Mouse (Mus musculus) spleen, adult 2 months (tissue): ENCODE data around the gene Sdk1. TPM values are rescaled to one million over a fixed set of nuclear protein-coding genes. Genes with fewer than 3 reads are reported as not detected.

Experiments
- DNase-seq, 2 experiments: peaks; one replicate each; pipeline versions ENCODE4 v3.0.0 to v3.0.0-alpha.2; 2012 to 2021; ENCODE audit warnings: low spot score in 2 of 2, low read depth in 1 of 2
- H3K27ac ChIP-seq: fragments of 200-500 bp; 2 replicates; pipeline ENCODE4 v1.5.1; 2012; ENCODE audit warnings: low read length, inconsistent platforms; ENCODE audit not compliant: insufficient read depth
- H3K27me3 ChIP-seq: fragments of 200-500 bp; 2 replicates; pipeline ENCODE4 v1.6.1; 2012; ENCODE audit warnings: mild to moderate bottlenecking, moderate library complexity, low read length, inconsistent platforms; ENCODE audit not compliant: control insufficient read depth, insufficient read depth
- H3K36me3 ChIP-seq: fragments of 200-500 bp; 2 replicates; pipeline ENCODE4 v1.6.1; 2012; ENCODE audit warnings: mild to moderate bottlenecking, low read length, inconsistent platforms; ENCODE audit not compliant: control insufficient read depth, insufficient read depth
- H3K4me1 ChIP-seq: fragments of 200-500 bp; 2 replicates; pipeline ENCODE4 v1.6.1; 2011; ENCODE audit warnings: inconsistent platforms; ENCODE audit not compliant: control insufficient read depth, insufficient read depth, insufficient read length
- H3K4me3 ChIP-seq: fragments of 200-500 bp; 2 replicates; pipeline ENCODE4 v1.5.1; 2011; ENCODE audit warnings: mild to moderate bottlenecking, inconsistent platforms; ENCODE audit not compliant: insufficient read depth, insufficient read length; ENCODE audit errors: extremely low read depth
- CTCF ChIP-seq: fragments of 200-500 bp; IDR thresholded peaks from 2 replicates; pipeline ENCODE4 v1.5.1; 2011; ENCODE audit warnings: mild to moderate bottlenecking, inconsistent platforms; ENCODE audit not compliant: insufficient read depth, insufficient read length, insufficient replicate concordance; ENCODE audit errors: extremely low read depth
- POLR2A ChIP-seq: fragments of 200-500 bp; IDR thresholded peaks from 2 replicates; pipeline ENCODE4 v1.6.1; 2011; ENCODE audit warnings: low read depth, low read length, inconsistent platforms
- WGBS: fragments of 180-500 bp; shearing (Covaris S2); methylation state at CpG from one replicate; pipeline ENCODE4 v1.1.7; 2018; 5-methylcytosine and 5-hydroxymethylcytosine counted together
- polyA plus RNA-seq: library from polyadenylated mRNA; depleted of rRNA; stranded (reverse); fragments of >200 nt; gene quantifications from 2 replicates; pipeline ENCODE4 v1.2.3, GENCODE M21; 2012

Gene Sdk1
- polyA plus RNA-seq, 1 experiment = 0.62 TPM

DNA sequence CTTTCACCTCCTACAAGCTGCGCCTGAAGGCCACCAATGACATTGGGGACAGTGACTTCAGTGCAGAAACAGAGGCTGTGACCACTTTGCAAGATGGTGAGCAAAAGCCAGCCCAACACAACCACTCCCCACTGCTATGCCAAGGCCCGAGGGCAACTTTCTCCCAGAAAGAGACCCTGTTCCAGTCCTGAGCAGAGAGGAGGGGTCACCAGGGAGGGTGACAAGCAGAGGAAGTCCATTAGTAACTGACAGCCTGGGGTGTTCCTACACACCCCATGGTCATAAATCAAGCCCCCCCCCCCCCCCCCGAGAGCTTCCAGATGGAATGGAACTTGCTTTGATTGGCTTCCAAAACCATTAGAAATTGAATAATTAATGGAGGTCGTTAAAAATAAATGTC, 886.5 kb downstream of the Sdk1 start:
- DNase-seq = no peak
- Histone ChIP-seq H3K36me3 (no peaks in the 10 kb centered on the region), H3K4me3 (no peak overlapping the region), H3K27ac (no peak overlapping the region), H3K4me1 (no peaks in the 10 kb centered on the region), H3K27me3 (no peaks in the 10 kb centered on the region)
- 74% methylated on average over 4 of the region's 4 CpGs for WGBS
- TF ChIP-seq CTCF (no peak), POLR2A (no peak)

DNA sequence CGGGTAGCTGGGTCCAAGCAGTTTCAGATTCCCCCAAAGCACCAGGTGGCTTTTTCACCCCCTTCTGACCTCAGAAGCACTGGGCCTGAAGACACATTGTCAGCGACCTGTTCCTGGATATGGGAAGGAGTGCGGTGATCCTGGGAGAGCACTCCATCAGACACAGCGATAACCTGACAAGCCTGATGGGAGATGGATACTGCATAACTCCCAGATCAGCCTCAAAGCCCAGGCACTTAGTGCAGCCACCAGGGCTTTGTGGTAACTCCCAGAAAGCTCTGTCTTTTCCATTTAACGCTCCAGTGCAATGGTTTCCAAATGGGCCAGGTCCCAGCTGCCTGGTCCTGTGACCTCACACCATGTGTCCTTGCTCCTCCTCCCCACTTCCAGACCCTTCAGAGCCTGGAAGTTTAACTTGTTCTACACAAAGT, 886.9 kb downstream of the Sdk1 start:
- WGBS = 83% methylated on average over 5 of the region's 5 CpGs
- TF ChIP-seq POLR2A (no peak), CTCF (no peak)

GRCm38 (mm10) chr5:142130004-142130403, 888.7 kb downstream of the Sdk1 start:
- TF ChIP-seq CTCF (no peak), POLR2A (no peak)
- no peak for DNase-seq
- WGBS = 14% methylated on average over 2 of the region's 2 CpGs

More for the DNA sequence above, 886.9 kb downstream of the Sdk1 start:
- DNase-seq = no peak
- H3K27ac ChIP-seq = no peak overlapping the region
- H3K36me3 ChIP-seq = no peaks in the 10 kb centered on the region
- no peak overlapping the region for H3K4me3 ChIP-seq
- no peaks in the 10 kb centered on the region for H3K27me3 ChIP-seq
- H3K4me1 ChIP-seq = no peaks in the 10 kb centered on the region

GRCm38 (mm10) chr5:142139978-142140377, 898.7 kb downstream of the Sdk1 start:
- no peaks in the 10 kb centered on the region for H3K27me3 ChIP-seq
- 88% methylated on average over 7 of the region's 7 CpGs for WGBS
- TF ChIP-seq CTCF = no peak
- TF ChIP-seq POLR2A = no peak
- no peaks in the 10 kb centered on the region for H3K4me1 ChIP-seq
- no peak for DNase-seq
- H3K27ac ChIP-seq = no peak overlapping the region
- no peaks in the 10 kb centered on the region for H3K36me3 ChIP-seq
- no peak overlapping the region for H3K4me3 ChIP-seq

More at GRCm38 (mm10) chr5:142130004-142130403, 888.7 kb downstream of the Sdk1 start:
- H3K36me3 ChIP-seq = no peaks in the 10 kb centered on the region
- no peak overlapping the region for H3K27ac ChIP-seq
- no peaks in the 10 kb centered on the region for H3K4me1 ChIP-seq
- no peaks in the 10 kb centered on the region for H3K27me3 ChIP-seq
- H3K4me3 ChIP-seq = no peak overlapping the region

DNA sequence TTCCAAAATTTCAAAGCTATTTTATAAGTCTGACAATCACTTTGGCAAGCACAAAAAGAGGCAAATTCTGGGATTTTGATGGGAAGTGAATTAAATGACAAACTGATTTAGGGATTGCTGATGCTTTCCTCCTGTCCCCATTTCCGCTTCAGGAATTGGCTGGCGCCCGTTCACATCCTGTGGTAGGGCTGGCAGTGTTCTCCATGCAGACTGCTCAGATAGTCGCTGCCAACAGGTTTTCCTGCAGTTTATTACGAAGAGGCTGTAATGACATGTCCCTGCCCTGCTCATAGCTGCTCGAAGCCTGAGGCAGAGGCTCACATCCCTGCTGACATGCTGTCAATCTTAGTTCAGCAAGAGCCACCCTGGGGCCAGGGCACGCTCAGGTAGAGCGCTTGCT, 908.3 kb downstream of the Sdk1 start:
- H3K27me3 ChIP-seq = no peaks in the 10 kb centered on the region
- H3K36me3 ChIP-seq = no peaks in the 10 kb centered on the region
- H3K27ac ChIP-seq = no peak overlapping the region
- TF ChIP-seq CTCF (no peak), POLR2A (no peak)
- H3K4me1 ChIP-seq = no peaks in the 10 kb centered on the region
- whole genome bisulfite sequencing = 79% methylated on average over 8 of the region's 8 CpGs
- DNase-seq = no peak
- H3K4me3 ChIP-seq = no peak overlapping the region

GRCm38 (mm10) chr5:142150756-142151155, 909.5 kb downstream of the Sdk1 start:
- no peak overlapping the region for H3K27ac ChIP-seq
- no peaks in the 10 kb centered on the region for H3K27me3 ChIP-seq
- WGBS = 87% methylated on average over 4 of the region's 4 CpGs
- no peak overlapping the region for H3K4me3 ChIP-seq
- no peak for TF ChIP-seq CTCF
- TF ChIP-seq POLR2A = no peak
- no peaks in the 10 kb centered on the region for H3K4me1 ChIP-seq
- no peak for DNase-seq
- H3K36me3 ChIP-seq = no peaks in the 10 kb centered on the region

GRCm38 (mm10) chr5:142156868-142157852, 915.9 kb downstream of the Sdk1 start:
- no peaks in the 10 kb centered on the region for H3K36me3 ChIP-seq
- no peak overlapping the region for H3K27ac ChIP-seq
- no peak overlapping the region for H3K4me3 ChIP-seq
- no peaks in the 10 kb centered on the region for H3K27me3 ChIP-seq
- TF ChIP-seq CTCF (no peak), POLR2A (no peak)
- no peaks in the 10 kb centered on the region for H3K4me1 ChIP-seq
- no peak for DNase-seq
- WGBS = 88% methylated on average over 17 of the region's 17 CpGs
